Mouse (Mus musculus): ENCODE results near the gene Ring1. TPM values are rescaled to one million over a fixed set of nuclear protein-coding genes. Genes with fewer than 3 reads are reported as not detected.
A peak's percentile ranks its signal among the peaks of the same experiment; 100 is the strongest.
"Not testable (repeated sequence)": the region's sequence is repeated elsewhere in the genome, so short reads cannot be mapped to it uniquely, and the experiment has no call there.

Gene Ring1
- polyA plus RNA-seq, 1 experiment = 27.8 TPM

- no peak overlapping the region for H3K27ac ChIP-seq (ENCODE audit: control insufficient read depth, insufficient read depth, low read depth, low read length)
- H3K4me3 ChIP-seq (ENCODE audit: control insufficient read depth, low read depth, low read length) = no peak overlapping the region
- H3K36me3 ChIP-seq (ENCODE audit: control insufficient read depth, insufficient read depth, low read length) = no peaks in the 10 kb centered on the region
- H3K4me1 ChIP-seq (ENCODE audit: control insufficient read depth, insufficient read depth, low read length) = no peaks in the 10 kb centered on the region
- no peak for TF ChIP-seq POLR2A (IDR thresholded peaks at IDR 0.05; ENCODE audit: control insufficient read depth, low read depth, low read length)
- peak; percentile 51; the same call in 1 of the 2 replicates for TF ChIP-seq CTCF (IDR thresholded peaks at IDR 0.05; ENCODE audit: control insufficient read depth, insufficient read depth, insufficient replicate concordance, low read depth, low read length)
- H3K27me3 ChIP-seq (ENCODE audit: control insufficient read depth, insufficient read depth, low read length) = no peaks in the 10 kb centered on the region
Observed at GRCm38 (mm10) chr17:33991788-33992664, 32.5 kb downstream of the Ring1 start.

- H3K4me1 ChIP-seq (ENCODE audit: control insufficient read depth, insufficient read depth, low read length); H3K27ac ChIP-seq (ENCODE audit: control insufficient read depth, insufficient read depth, low read depth, low read length); H3K36me3 ChIP-seq (ENCODE audit: control insufficient read depth, insufficient read depth, low read length); H3K4me3 ChIP-seq (ENCODE audit: control insufficient read depth, low read depth, low read length); H3K27me3 ChIP-seq (ENCODE audit: control insufficient read depth, insufficient read depth, low read length): not testable (repeated sequence)
- TF ChIP-seq CTCF (IDR thresholded peaks at IDR 0.05; ENCODE audit: control insufficient read depth, insufficient read depth, insufficient replicate concordance, low read depth, low read length) = peak; percentile 68; the same call in 1 of the 2 replicates
Observed at GRCm38 (mm10) chr17:33982136-33982535, 42.3 kb downstream of the Ring1 start.

GRCm38 (mm10) chr17:33981192-33981909, 43.1 kb downstream of the Ring1 start:
- H3K27me3 ChIP-seq (ENCODE audit: control insufficient read depth, insufficient read depth, low read length); H3K36me3 ChIP-seq (ENCODE audit: control insufficient read depth, insufficient read depth, low read length); H3K4me1 ChIP-seq (ENCODE audit: control insufficient read depth, insufficient read depth, low read length): not testable (repeated sequence)
- peak; percentile 33; the same call in 1 of the 2 replicates for TF ChIP-seq CTCF (IDR thresholded peaks at IDR 0.05; ENCODE audit: control insufficient read depth, insufficient read depth, insufficient replicate concordance, low read depth, low read length)
- peak overlapping the region; percentile 61 for H3K27ac ChIP-seq (ENCODE audit: control insufficient read depth, insufficient read depth, low read depth, low read length)
- H3K4me3 ChIP-seq (ENCODE audit: control insufficient read depth, low read depth, low read length) = peak overlapping the region; percentile 71

GRCm38 (mm10) chr17:33980181-33981035, 44.1 kb downstream of the Ring1 start:
- Histone ChIP-seq H3K4me3 (ENCODE audit: control insufficient read depth, low read depth, low read length) (no peak overlapping the region), H3K27me3 (ENCODE audit: control insufficient read depth, insufficient read depth, low read length) (no peaks in the 10 kb centered on the region), H3K36me3 (ENCODE audit: control insufficient read depth, insufficient read depth, low read length) (no peaks in the 10 kb centered on the region), H3K27ac (ENCODE audit: control insufficient read depth, insufficient read depth, low read depth, low read length) (no peak overlapping the region), H3K4me1 (ENCODE audit: control insufficient read depth, insufficient read depth, low read length) (peaks cover 5% of the 10 kb centered on the region)
- TF ChIP-seq POLR2A (IDR thresholded peaks at IDR 0.05; ENCODE audit: control insufficient read depth, low read depth, low read length) (no peak), CTCF (IDR thresholded peaks at IDR 0.05; ENCODE audit: control insufficient read depth, insufficient read depth, insufficient replicate concordance, low read depth, low read length) (no peak)

- no peaks in the 10 kb centered on the region for H3K27me3 ChIP-seq (ENCODE audit: control insufficient read depth, insufficient read depth, low read length)
- no peak overlapping the region for H3K4me3 ChIP-seq (ENCODE audit: control insufficient read depth, low read depth, low read length)
- TF ChIP-seq CTCF (IDR thresholded peaks at IDR 0.05; ENCODE audit: control insufficient read depth, insufficient read depth, insufficient replicate concordance, low read depth, low read length) (no peak), POLR2A (IDR thresholded peaks at IDR 0.05; ENCODE audit: control insufficient read depth, low read depth, low read length) (no peak)
- peaks cover 5% of the 10 kb centered on the region for H3K4me1 ChIP-seq (ENCODE audit: control insufficient read depth, insufficient read depth, low read length)
- H3K27ac ChIP-seq (ENCODE audit: control insufficient read depth, insufficient read depth, low read depth, low read length) = no peak overlapping the region
- H3K36me3 ChIP-seq (ENCODE audit: control insufficient read depth, insufficient read depth, low read length) = no peaks in the 10 kb centered on the region
Observed at GRCm38 (mm10) chr17:33979512-33980050, 44.9 kb downstream of the Ring1 start.

- Histone ChIP-seq H3K4me1 (ENCODE audit: control insufficient read depth, insufficient read depth, low read length) (peaks cover 5% of the 10 kb centered on the region), H3K27ac (ENCODE audit: control insufficient read depth, insufficient read depth, low read depth, low read length) (no peak overlapping the region), H3K36me3 (ENCODE audit: control insufficient read depth, insufficient read depth, low read length) (no peaks in the 10 kb centered on the region), H3K27me3 (ENCODE audit: control insufficient read depth, insufficient read depth, low read length) (no peaks in the 10 kb centered on the region), H3K4me3 (ENCODE audit: control insufficient read depth, low read depth, low read length) (peak overlapping the region; percentile 35; the same call in 1 of the 2 replicates)
- no peak for TF ChIP-seq CTCF (IDR thresholded peaks at IDR 0.05; ENCODE audit: control insufficient read depth, insufficient read depth, insufficient replicate concordance, low read depth, low read length)
Observed at GRCm38 (mm10) chr17:33978631-33979031, 45.8 kb downstream of the Ring1 start.
